Mouse (Mus musculus): Measurements from ENCODE around the gene Src.
"Not testable (repeated sequence)": the region's sequence is repeated elsewhere in the genome, so short reads cannot be mapped to it uniquely, and the experiment has no call there.

Src gene

GRCm38 (mm10) chr2:157418206-157418605, at the start of gene Src:
TSS of gene Src (plus strand) at chr2:157418444.
- no peak for DNase-seq (ENCODE audit: low spot score)

GRCm38 (mm10) chr2:157371696-157372095, 46.5 kb upstream of the Src start:
- no peak for DNase-seq (ENCODE audit: low spot score)

- DNase-seq (ENCODE audit: low spot score), result no peak
These were observed 44.6 kb upstream of the Src start for GRCm38 (mm10) chr2:157373681-157374080.

DNA sequence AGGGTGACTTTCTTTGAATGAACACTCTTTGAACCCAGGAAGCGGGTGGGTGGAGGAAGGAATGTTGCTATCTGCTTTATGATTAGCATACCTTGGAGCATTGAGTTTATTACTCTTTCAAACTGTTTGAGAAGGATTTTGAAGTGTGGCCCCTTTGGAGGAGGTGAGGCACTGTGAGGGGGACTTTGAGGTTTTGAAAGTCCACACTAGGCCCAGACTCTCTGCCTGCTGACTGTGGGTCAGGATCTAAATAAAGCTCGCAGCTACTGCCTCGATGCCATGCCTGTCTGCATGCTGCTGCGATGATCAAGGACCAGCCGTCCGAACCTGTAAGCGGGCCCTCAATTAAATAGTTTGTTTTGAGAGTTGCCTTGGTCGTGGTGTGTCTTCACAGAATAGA, 43.2 kb upstream of the Src start:
- no peak for DNase-seq (ENCODE audit: low spot score)

GRCm38 (mm10) chr2:157375794-157376757, 42.2 kb upstream of the Src start:
- peak; percentile 66 for DNase-seq (ENCODE audit: low spot score)

DNA sequence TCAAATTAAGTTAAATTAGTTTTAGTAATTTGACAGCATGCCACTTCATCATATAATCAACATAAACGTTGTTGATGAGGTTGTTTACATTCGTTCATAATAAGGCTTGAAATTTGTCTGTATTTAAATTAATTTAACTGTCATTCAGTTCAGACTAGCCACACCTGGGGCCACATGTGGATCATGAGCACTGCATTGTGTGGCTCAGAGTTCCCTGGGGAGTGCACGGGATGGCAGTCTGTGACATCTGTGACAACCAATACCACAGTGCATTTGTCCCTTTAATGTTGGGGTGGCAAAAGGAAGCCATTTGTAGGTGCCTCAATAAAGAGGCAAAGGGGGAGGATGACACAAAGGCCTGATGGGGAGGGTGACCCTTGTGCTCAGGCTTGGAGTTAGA, 41.2 kb upstream of the Src start:
- DNase-seq (ENCODE audit: low spot score), result no peak

- no peak for DNase-seq (ENCODE audit: low spot score)
These were observed 33.4 kb upstream of the Src start for GRCm38 (mm10) chr2:157384836-157385235.

- DNase-seq (ENCODE audit: low spot score), result not testable (repeated sequence)
These were observed 29.2 kb upstream of the Src start for GRCm38 (mm10) chr2:157388901-157389590.

GRCm38 (mm10) chr2:157389591-157389921, 28.7 kb upstream of the Src start:
- DNase-seq (ENCODE audit: low spot score), result no peak

GRCm38 (mm10) chr2:157392331-157392730, 25.9 kb upstream of the Src start:
- DNase-seq (ENCODE audit: low spot score), result no peak

- no peak for DNase-seq (ENCODE audit: low spot score)
These were observed 24.7 kb upstream of the Src start for GRCm38 (mm10) chr2:157393549-157393948.

GRCm38 (mm10) chr2:157394868-157395267, 23.4 kb upstream of the Src start:
- DNase-seq (ENCODE audit: low spot score), result no peak

DNA sequence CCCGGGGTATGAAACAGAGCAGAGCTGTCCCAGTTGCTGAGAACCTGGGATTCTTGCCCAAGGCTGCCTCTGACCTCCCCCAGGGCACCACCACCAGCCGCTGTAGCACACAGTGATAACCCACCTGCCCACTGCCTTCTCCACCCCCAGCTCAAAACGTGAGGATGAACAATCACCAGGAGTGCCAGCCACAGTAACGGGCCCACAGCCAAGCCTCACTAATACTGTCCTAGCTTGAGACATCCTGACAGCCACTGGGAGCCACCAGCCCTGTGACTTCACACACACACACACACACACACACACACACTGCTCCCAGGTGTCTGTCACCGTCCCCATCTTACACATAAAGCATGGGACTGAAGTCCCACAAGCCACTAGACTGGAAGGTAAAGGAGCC, 22.9 kb upstream of the Src start:
- DNase-seq (ENCODE audit: low spot score), result no peak

- peak; percentile 27 for DNase-seq (ENCODE audit: low spot score)
These were observed 22.3 kb upstream of the Src start for GRCm38 (mm10) chr2:157395960-157396359.

DNA sequence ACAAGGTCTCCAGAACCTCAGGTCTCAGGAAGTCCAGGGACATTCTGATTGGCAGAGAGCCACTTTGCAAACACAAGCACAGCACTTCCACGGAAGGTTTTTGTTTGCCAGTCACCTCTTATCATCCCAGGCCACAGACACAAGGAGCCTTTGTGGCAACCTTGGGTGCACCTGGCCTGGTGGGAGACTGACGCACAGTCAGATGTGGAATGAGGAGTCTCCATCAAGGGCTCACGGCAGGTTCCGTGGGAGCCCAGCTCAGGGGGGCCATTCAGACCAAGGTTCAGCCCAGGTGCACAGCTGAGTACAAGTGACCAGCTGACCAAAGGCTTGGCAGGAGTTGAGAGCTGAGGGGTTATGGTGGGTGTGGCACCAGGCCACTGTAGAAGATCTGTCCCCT, 20.9 kb upstream of the Src start:
- no peak for DNase-seq (ENCODE audit: low spot score)

DNA sequence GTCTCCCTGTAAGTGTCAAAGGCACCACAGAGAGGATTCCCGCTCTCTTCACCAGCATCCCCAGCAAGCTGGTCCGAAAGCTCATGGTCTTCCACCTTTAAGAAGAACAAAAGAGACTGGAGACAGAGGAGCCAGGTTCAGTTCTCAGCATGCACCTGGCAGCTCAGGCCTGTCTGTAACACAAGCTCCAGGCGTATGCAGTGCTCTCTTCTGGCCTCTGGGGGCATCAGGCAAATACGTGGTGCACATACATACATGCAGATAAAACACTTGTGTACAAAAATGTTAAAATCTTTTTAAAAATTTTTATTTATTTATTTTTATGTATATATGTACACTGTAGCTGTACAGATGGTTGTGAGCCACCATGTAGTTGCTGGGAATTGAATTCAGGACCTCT, 19.7 kb upstream of the Src start:
- no peak for DNase-seq (ENCODE audit: low spot score)

GRCm38 (mm10) chr2:157399797-157400196, 18.4 kb upstream of the Src start:
- no peak for DNase-seq (ENCODE audit: low spot score)

DNA sequence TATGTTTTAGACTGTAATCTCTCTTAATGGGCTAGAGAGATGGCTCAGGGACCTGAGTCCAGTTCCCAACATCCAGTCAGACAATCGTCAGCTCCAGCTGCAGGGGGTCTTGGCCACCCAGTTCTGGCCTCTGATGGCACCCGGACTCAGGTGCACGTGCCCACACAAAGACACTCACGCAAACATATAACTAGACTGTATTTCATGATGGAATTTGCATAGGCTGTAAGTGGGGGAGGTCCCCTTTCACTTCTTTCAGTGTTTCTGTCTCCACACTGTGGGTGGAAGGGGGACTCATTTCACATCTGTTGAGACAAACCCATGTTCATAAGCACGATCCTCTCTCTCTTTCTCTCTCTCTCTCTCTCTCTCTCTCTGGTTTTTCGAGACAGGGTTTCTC, 17.8 kb upstream of the Src start:
- DNase-seq (ENCODE audit: low spot score), result no peak

GRCm38 (mm10) chr2:157401261-157401660, 17.0 kb upstream of the Src start:
- no peak for DNase-seq (ENCODE audit: low spot score)

DNA sequence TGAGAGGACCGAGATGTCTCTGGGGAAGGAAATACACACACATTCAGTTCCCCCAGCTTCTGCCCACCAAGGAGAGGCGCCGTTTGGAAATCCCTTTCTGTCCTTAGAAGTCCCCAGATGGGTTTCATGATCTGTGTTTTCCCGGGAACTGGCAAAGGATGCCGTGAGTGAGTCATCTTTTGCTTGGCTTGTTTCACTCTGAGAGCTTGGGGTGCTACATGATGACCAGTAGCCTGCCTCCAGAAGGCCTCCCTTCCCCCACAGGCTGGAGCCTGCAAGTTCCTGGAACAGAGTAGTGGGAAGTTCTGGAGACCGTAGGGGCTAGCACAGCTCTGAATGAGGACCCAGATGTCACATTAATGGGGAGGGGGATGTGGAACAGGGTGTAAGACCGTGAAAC, 10.6 kb upstream of the Src start:
- DNase-seq (ENCODE audit: low spot score), result no peak

DNA sequence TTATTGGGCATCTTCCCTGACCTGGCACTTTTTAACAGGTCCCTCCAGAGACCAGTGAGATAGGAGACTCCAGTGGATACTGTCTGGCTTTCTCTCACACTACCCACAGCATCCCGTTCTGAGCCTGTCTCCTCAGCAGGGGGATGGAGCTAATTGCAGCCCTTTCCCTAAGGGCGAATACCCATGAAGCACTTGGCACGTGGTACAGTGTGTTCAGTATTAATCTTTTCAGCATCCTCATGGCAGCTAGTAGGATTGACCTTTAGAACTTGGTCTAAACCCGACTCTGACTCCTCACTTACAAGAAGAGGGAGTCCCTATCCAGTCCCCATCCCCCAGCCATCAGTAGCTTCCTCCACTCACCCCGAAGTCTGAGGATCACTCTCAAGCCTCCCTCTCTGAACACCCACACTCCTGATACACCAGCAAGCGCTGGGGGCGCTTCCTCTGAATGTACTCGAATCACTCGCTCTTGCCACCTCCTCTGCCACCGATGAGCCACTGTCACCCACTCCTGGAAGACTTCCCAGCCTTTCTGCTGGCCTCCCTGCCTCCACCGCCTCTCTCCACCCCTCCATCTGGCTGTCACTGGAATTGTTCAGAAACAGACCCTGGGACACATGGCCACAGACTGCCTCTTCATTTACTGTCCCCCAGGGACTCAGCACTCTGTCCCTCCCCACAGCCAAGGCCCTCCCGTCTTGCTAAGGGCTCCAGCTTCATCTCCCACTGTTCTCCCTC, 8.3 kb upstream of the Src start:
- DNase-seq (ENCODE audit: low spot score), result no peak

GRCm38 (mm10) chr2:157411151-157411693, 7.0 kb upstream of the Src start:
- no peak for DNase-seq (ENCODE audit: low spot score)

Measured in embryo, embryonic 10 days (tissue).